Mouse (Mus musculus): ENCODE results near the gene Rpl27. TPM values are rescaled to one million over a fixed set of nuclear protein-coding genes. Genes with fewer than 3 reads are reported as not detected.

The Rpl27 gene
- polyA plus RNA-seq, 1 experiment from 2014 or later = 297 TPM

DNA sequence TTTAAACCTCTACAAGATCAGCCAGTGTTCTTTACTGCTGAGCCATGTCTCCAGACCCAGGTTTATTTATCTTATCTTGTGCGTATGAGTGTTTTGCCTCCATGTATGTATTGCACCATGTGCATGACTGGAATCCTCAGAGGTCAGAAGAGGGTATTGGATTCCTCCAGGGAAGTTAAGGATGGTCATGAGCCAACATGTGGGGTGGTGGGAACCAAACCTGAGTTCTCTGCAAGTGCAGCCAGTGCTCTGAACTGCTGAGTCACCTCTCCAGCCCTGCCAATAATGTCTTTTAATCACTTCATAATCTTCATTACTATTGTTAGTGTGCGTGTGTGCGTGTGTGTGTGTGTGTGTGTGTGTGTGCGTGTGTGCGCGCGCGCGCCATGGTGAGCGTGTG lies 9.4 kb downstream of the Rpl27 start:
- H3K4me1 ChIP-seq (replicated peaks; ENCODE audit: control insufficient read depth, insufficient read depth, low read length) = no peaks in the 10 kb centered on the region
- H3K27me3 ChIP-seq (ENCODE audit: control insufficient read depth, insufficient read depth, low read length) = no peaks in the 10 kb centered on the region
- H3K36me3 ChIP-seq (replicated peaks; ENCODE audit: control insufficient read depth, insufficient read depth) = peaks cover 5% of the 10 kb centered on the region; the same call in 1 of the 2 replicates
- H3K9me3 ChIP-seq (ENCODE audit: control insufficient read depth, low read length) = no peaks in the 10 kb centered on the region
- 96% methylated on average over 10 of the region's 10 CpGs for WGBS
- no peak overlapping the region for H3K9ac ChIP-seq
- DNase-seq (ENCODE audit: low spot score) = no peak
- H3K27ac ChIP-seq = no peak overlapping the region
- no peak overlapping the region for H3K4me2 ChIP-seq (replicated peaks)
- H3K4me3 ChIP-seq (replicated peaks; ENCODE audit: low read length) = no peak overlapping the region
- no peak for ATAC-seq (ENCODE audit: low FRiP score)

DNA sequence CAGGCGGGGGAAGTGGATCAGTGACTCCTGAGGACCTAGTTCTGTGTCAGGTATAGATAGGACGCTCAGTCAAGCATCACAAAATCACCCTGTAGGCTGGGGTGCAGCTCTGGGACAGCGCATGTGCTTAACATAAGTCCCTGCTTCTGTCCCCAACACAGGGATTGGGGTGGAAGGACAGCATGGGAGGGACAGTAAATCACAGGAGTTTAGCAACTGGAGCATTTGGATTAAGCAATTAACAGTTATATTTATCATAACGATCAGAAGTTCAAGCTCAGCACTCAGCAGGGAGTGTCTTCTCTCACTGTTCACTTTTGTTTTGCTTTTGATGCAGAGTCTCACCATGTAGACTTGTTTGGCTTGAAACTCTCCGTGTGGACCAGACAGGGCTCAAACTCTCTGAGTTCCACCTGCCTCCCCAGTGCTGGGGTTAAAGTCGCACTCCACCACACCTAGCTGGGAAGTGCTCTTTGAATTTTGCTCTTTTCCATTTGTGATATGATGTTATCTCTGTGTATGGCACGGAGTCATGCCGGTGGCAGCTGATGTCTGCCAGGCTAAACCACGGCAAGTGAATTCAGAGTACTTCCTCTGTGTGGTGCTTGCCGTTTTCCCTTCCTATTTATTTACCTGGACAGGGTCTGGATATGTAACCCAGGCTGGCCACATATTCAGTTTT lies 10.1 kb downstream of the Rpl27 start:
- Histone ChIP-seq H3K27ac (no peak overlapping the region), H3K36me3 (replicated peaks; ENCODE audit: control insufficient read depth, insufficient read depth) (peaks cover 11% of the 10 kb centered on the region; the same call in 1 of the 2 replicates), H3K9me3 (ENCODE audit: control insufficient read depth, low read length) (no peaks in the 10 kb centered on the region), H3K4me2 (replicated peaks) (no peak overlapping the region), H3K9ac (no peak overlapping the region; the same call in 1 of the 2 replicates), H3K27me3 (ENCODE audit: control insufficient read depth, insufficient read depth, low read length) (no peaks in the 10 kb centered on the region), H3K4me3 (replicated peaks; ENCODE audit: low read length) (no peak overlapping the region), H3K4me1 (replicated peaks; ENCODE audit: control insufficient read depth, insufficient read depth, low read length) (no peaks in the 10 kb centered on the region)
- DNase-seq (ENCODE audit: low spot score) = no peak
- WGBS = 78% methylated on average over 10 of the region's 10 CpGs
- no peak for ATAC-seq (ENCODE audit: low FRiP score)

DNA sequence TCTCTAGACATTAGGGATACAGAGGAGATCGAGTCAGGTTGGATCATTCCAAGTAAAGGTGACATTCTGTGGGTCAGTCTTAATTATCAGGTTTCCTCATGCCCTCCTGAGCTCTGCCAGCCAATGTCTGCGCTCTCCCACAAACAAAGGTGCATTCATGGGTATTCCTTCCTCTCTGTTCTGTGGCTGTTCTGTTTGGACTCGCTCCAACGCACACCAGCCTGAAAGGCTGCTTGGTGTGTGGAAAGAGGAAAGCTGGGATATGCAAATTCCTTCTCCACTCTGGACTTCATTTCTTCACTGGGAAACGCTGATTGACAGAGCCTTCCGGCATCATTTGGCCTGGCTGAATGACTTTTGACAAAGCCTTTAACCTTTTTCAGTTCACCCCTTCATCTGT lies 12.6 kb downstream of the Rpl27 start:
- peak; percentile 38; the same call in 1 of the 2 replicates for ATAC-seq (ENCODE audit: low FRiP score)
- no peaks in the 10 kb centered on the region for H3K4me1 ChIP-seq (replicated peaks; ENCODE audit: control insufficient read depth, insufficient read depth, low read length)
- WGBS = 31% methylated on average over 6 of the region's 6 CpGs
- H3K27me3 ChIP-seq (ENCODE audit: control insufficient read depth, insufficient read depth, low read length) = no peaks in the 10 kb centered on the region
- H3K4me2 ChIP-seq (replicated peaks) = no peak overlapping the region
- no peaks in the 10 kb centered on the region for H3K9me3 ChIP-seq (ENCODE audit: control insufficient read depth, low read length)
- H3K27ac ChIP-seq = no peak overlapping the region
- peaks cover 35% of the 10 kb centered on the region for H3K36me3 ChIP-seq (replicated peaks; ENCODE audit: control insufficient read depth, insufficient read depth)
- no peak for DNase-seq (ENCODE audit: low spot score)
- no peak overlapping the region for H3K4me3 ChIP-seq (replicated peaks; ENCODE audit: low read length)
- no peak overlapping the region for H3K9ac ChIP-seq

DNA sequence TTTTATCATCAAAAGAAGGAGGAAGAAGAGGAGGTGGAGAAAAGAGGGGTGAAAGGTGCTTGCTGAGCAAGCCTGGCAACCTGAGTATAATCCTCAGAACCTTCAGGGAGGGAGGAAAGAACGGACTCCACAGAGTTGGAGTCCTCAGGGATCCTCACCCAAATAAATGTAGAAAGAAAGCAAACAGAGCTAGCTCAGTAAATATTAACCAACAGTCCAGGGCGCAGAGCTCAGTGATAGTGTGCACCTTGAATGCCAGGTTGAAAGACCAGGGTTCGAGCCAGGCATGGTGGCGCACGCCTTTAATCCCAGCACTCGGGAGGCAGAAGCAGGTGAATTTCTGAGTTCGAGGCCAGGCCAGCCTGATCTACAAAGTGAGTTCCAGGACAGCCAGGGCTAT lies 13.5 kb downstream of the Rpl27 start:
- H3K27me3 ChIP-seq (ENCODE audit: control insufficient read depth, insufficient read depth, low read length) = no peaks in the 10 kb centered on the region
- H3K4me2 ChIP-seq (replicated peaks) = no peak overlapping the region
- WGBS = 89% methylated on average over 7 of the region's 7 CpGs
- H3K27ac ChIP-seq = no peak overlapping the region
- ATAC-seq (ENCODE audit: low FRiP score) = no peak
- peaks cover 45% of the 10 kb centered on the region for H3K36me3 ChIP-seq (replicated peaks; ENCODE audit: control insufficient read depth, insufficient read depth)
- no peak for DNase-seq (ENCODE audit: low spot score)
- H3K4me3 ChIP-seq (replicated peaks; ENCODE audit: low read length) = no peak overlapping the region
- H3K9ac ChIP-seq = no peak overlapping the region
- H3K4me1 ChIP-seq (replicated peaks; ENCODE audit: control insufficient read depth, insufficient read depth, low read length) = no peaks in the 10 kb centered on the region
- H3K9me3 ChIP-seq (ENCODE audit: control insufficient read depth, low read length) = no peaks in the 10 kb centered on the region

DNA sequence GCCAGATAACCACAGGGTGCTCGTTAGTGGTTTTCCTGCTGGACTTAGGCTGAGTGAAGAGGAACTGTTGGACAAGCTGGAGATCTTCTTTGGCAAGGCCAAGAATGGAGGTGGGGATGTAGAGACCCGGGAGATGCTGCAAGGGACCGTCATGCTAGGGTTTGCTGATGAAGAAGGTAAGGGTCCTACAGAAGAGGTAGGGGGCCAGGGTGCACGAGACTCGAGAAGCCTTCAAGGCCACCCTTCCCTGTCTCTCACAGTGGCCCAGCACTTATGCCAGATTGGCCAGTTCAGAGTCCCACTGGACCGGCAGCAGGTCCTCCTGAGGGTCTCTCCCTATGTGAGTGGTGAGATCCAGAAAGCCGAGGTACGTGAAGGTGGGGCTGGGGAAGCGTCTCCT lies 15.5 kb downstream of the Rpl27 start:
- ATAC-seq (ENCODE audit: low FRiP score) (0 out of 2 replicates have a peak, but pooled peaks have one; percentile 26), DNase-seq (ENCODE audit: low spot score) (no peak)
- Histone ChIP-seq H3K9me3 (ENCODE audit: control insufficient read depth, low read length) (no peaks in the 10 kb centered on the region), H3K27me3 (ENCODE audit: control insufficient read depth, insufficient read depth, low read length) (no peaks in the 10 kb centered on the region), H3K27ac (no peak overlapping the region), H3K4me3 (replicated peaks; ENCODE audit: low read length) (no peak overlapping the region), H3K4me2 (replicated peaks) (no peak overlapping the region), H3K9ac (no peak overlapping the region), H3K4me1 (replicated peaks; ENCODE audit: control insufficient read depth, insufficient read depth, low read length) (peaks cover 6% of the 10 kb centered on the region), H3K36me3 (replicated peaks; ENCODE audit: control insufficient read depth, insufficient read depth) (peaks cover 65% of the 10 kb centered on the region)
- WGBS = 94% methylated on average over 9 of the region's 9 CpGs

DNA sequence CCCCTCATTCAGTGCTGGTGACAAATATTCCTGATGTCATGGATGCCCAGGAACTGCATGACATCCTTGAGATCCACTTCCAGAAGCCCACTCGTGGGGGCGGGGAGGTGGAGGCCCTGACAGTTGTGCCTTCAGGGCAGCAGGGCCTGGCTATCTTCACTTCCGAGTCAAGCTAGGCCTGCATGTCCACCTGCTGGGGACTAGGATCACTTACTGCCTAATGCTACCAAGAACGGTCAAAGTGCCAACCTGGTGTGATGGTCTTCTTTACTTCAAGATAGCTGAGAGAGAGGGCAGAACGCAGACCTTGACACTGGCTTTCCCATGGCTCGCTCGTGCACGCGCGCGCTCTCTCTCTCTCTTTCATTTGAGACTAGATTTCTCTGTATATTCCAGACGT lies 16.1 kb downstream of the Rpl27 start:
- no peaks in the 10 kb centered on the region for H3K27me3 ChIP-seq (ENCODE audit: control insufficient read depth, insufficient read depth, low read length)
- no peak overlapping the region for H3K4me2 ChIP-seq (replicated peaks)
- 88% methylated on average over 12 of the region's 12 CpGs for WGBS
- H3K9me3 ChIP-seq (ENCODE audit: control insufficient read depth, low read length) = no peaks in the 10 kb centered on the region
- H3K27ac ChIP-seq = no peak overlapping the region
- ATAC-seq (ENCODE audit: low FRiP score) (no peak), DNase-seq (ENCODE audit: low spot score) (no peak)
- H3K9ac ChIP-seq = no peak overlapping the region
- H3K4me3 ChIP-seq (replicated peaks; ENCODE audit: low read length) = no peak overlapping the region
- peaks cover 12% of the 10 kb centered on the region for H3K4me1 ChIP-seq (replicated peaks; ENCODE audit: control insufficient read depth, insufficient read depth, low read length)
- peaks cover 70% of the 10 kb centered on the region for H3K36me3 ChIP-seq (replicated peaks; ENCODE audit: control insufficient read depth, insufficient read depth)

DNA sequence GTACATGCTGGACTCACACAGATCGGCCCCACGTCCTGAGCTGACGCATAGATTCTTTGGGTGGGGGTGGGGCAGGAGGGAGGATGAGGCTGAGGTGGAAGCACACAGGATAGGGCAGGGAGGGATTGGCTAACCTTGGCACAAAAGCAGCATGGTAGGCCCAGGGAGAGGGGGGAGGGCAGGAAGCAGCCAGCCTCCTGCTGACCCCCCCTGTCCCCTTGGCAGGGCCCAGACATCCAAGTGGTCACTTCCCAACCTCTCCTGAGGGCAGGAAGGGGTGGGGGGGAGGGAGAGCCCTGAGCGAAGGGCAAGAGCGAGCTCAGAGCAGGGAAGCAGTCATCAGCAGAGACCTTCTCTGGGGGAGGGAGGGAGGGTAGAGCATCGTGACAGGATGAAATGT lies 17.6 kb downstream of the Rpl27 start:
- no peak for DNase-seq (ENCODE audit: low spot score)
- H3K36me3 ChIP-seq (replicated peaks; ENCODE audit: control insufficient read depth, insufficient read depth) = peaks cover 70% of the 10 kb centered on the region

DNA sequence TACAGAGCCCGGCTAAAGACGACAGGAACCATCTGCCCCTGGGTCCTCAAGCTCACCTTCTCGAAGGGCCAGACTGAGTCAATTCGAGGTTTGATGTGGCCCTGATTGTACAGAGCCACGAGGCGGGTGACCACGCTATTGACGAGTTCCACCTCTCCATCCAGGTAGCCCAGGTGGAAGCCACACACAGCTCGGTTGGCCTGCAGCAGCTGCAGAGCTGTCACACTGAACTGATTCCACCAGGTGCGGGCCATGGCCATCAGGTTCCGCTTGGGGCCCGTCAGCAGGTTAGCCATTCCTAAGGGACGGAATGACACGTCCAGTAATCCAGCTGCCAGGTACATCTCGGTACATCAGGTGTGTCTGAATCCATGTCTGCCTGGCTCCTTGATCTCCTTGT lies 18.2 kb downstream of the Rpl27 start:
- Histone ChIP-seq H3K36me3 (replicated peaks; ENCODE audit: control insufficient read depth, insufficient read depth) (peaks cover 70% of the 10 kb centered on the region), H3K4me2 (replicated peaks) (no peak overlapping the region), H3K4me1 (replicated peaks; ENCODE audit: control insufficient read depth, insufficient read depth, low read length) (peaks cover 27% of the 10 kb centered on the region), H3K4me3 (replicated peaks; ENCODE audit: low read length) (no peak overlapping the region), H3K9me3 (ENCODE audit: control insufficient read depth, low read length) (no peaks in the 10 kb centered on the region), H3K27me3 (ENCODE audit: control insufficient read depth, insufficient read depth, low read length) (no peaks in the 10 kb centered on the region), H3K27ac (no peak overlapping the region), H3K9ac (no peak overlapping the region)
- DNase-seq (ENCODE audit: low spot score) = no peak
- WGBS = 88% methylated on average over 15 of the region's 15 CpGs
- ATAC-seq (ENCODE audit: low FRiP score) = no peak

More for the DNA sequence above, 17.6 kb downstream of the Rpl27 start:
- Histone ChIP-seq H3K27ac (no peak overlapping the region), H3K4me3 (replicated peaks; ENCODE audit: low read length) (no peak overlapping the region), H3K4me2 (replicated peaks) (no peak overlapping the region), H3K9ac (no peak overlapping the region), H3K27me3 (ENCODE audit: control insufficient read depth, insufficient read depth, low read length) (no peaks in the 10 kb centered on the region), H3K9me3 (ENCODE audit: control insufficient read depth, low read length) (no peaks in the 10 kb centered on the region), H3K4me1 (replicated peaks; ENCODE audit: control insufficient read depth, insufficient read depth, low read length) (peaks cover 27% of the 10 kb centered on the region)
- ATAC-seq (ENCODE audit: low FRiP score) = no peak
- WGBS = 44% methylated on average over 4 of the region's 6 CpGs

DNA sequence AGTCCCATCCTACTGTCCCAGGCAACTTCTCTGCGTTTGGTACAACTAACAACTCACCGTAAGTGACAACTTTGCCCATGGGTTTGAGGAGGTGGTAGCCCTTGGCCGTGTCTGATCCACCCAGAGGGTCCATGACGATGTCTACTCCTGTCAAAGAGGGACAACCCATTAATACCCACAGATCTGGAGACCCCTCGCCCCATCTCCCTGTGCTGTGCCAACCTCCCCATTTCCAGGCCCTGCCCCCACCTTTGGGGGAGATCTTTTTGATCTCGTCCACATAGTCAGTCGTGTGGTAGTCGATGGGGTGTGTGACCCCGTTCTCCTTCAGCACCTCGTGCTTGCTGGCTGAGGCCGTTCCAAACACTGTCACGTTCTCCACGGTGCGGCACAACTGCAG lies 20.0 kb downstream of the Rpl27 start:
- Histone ChIP-seq H3K36me3 (replicated peaks; ENCODE audit: control insufficient read depth, insufficient read depth) (peaks cover 60% of the 10 kb centered on the region), H3K4me1 (replicated peaks; ENCODE audit: control insufficient read depth, insufficient read depth, low read length) (peaks cover 34% of the 10 kb centered on the region), H3K27ac (peak overlapping the region; percentile 51; the same call in 1 of the 2 replicates), H3K27me3 (ENCODE audit: control insufficient read depth, insufficient read depth, low read length) (no peaks in the 10 kb centered on the region), H3K4me2 (replicated peaks) (peak overlapping the region; percentile 80), H3K9me3 (ENCODE audit: control insufficient read depth, low read length) (no peaks in the 10 kb centered on the region), H3K9ac (peak overlapping the region; percentile 84; the same call in 1 of the 2 replicates), H3K4me3 (replicated peaks; ENCODE audit: low read length) (no peak overlapping the region)
- WGBS = 54% methylated on average over 14 of the region's 14 CpGs
- no peak for DNase-seq (ENCODE audit: low spot score)
- ATAC-seq (ENCODE audit: low FRiP score) = no peak

Data from hindbrain, embryonic 14.5 days (tissue).